Mouse (Mus musculus) ES-E14 (cell line): ENCODE results near the gene Rit1. TPM values are rescaled to one million over a fixed set of nuclear protein-coding genes. Genes with fewer than 3 reads are reported as not detected.

Experiments
- DNase-seq: peaks from one replicate; pipeline ENCODE4 v3.0.0-alpha.2; 2013; ENCODE audit warnings: low read depth, low spot score
- H3K27ac ChIP-seq: 2 replicates; pipeline ENCODE4 v1.5.1; 2012; ENCODE audit warnings: low read depth, mild to moderate bottlenecking, low read length, moderate library complexity, mixed read lengths; ENCODE audit not compliant: poor library complexity, insufficient read depth, severe bottlenecking
- H3K36me3 ChIP-seq: 2 replicates; pipeline ENCODE4 v1.6.1; 2012; ENCODE audit warnings: mild to moderate bottlenecking, low read length, moderate library complexity, mixed read lengths; ENCODE audit not compliant: control insufficient read depth, poor library complexity, insufficient read depth, severe bottlenecking
- H3K4me1 ChIP-seq, 2 experiments: fragments of 150-350 bp in 1 of 2; sonication (generic) in 1 of 2; 2 replicates each; pipeline ENCODE4 v1.6.1; 2012; ENCODE audit warnings: low read length in 2 of 2, mild to moderate bottlenecking in 1 of 2, mixed read lengths in 1 of 2; ENCODE audit not compliant: control insufficient read depth in 2 of 2, insufficient read depth in 2 of 2, poor library complexity in 1 of 2
- H3K4me3 ChIP-seq, 2 experiments: fragments of 150-350 bp in 1 of 2; sonication (generic) in 1 of 2; 2 replicates each; pipeline ENCODE4 v1.5.1; 2012; ENCODE audit warnings: low read length in 2 of 2, low read depth in 1 of 2, mild to moderate bottlenecking in 1 of 2, mixed read lengths in 1 of 2; ENCODE audit not compliant: insufficient read depth in 1 of 2, poor library complexity in 1 of 2, severe bottlenecking in 1 of 2
- H3K9ac ChIP-seq: 2 replicates; pipeline ENCODE4 v1.6.1; 2012; ENCODE audit warnings: low read depth, mild to moderate bottlenecking, low read length, mixed read lengths; ENCODE audit not compliant: poor library complexity, insufficient read depth, severe bottlenecking
- H3K9me3 ChIP-seq: fragments of 150-350 bp; sonication (generic); 2 replicates; pipeline ENCODE4 v1.6.1; 2012; ENCODE audit warnings: low read depth, mild to moderate bottlenecking, low read length; ENCODE audit not compliant: control insufficient read depth, insufficient read depth
- CHD2 ChIP-seq: IDR thresholded peaks from 2 replicates; pipeline ENCODE4 v1.6.1; 2014; ENCODE audit warnings: mild to moderate bottlenecking, low read depth, low read length, inconsistent platforms
- HCFC1 ChIP-seq: IDR thresholded peaks from 2 replicates; pipeline ENCODE4 v1.6.1; 2012; ENCODE audit warnings: low read length, inconsistent platforms, borderline replicate concordance; ENCODE audit not compliant: insufficient read depth
- MAFK ChIP-seq: IDR thresholded peaks from 2 replicates; pipeline ENCODE4 v1.6.1; 2014; ENCODE audit warnings: mild to moderate bottlenecking, low read depth, low read length, inconsistent platforms; ENCODE audit not compliant: insufficient read depth
- ZC3H11A ChIP-seq: IDR thresholded peaks from 2 replicates; pipeline ENCODE4 v1.6.1; 2012; ENCODE audit warnings: low read depth, mild to moderate bottlenecking, inconsistent platforms, low read length, borderline replicate concordance
- ZNF384 ChIP-seq: IDR thresholded peaks from 2 replicates; pipeline ENCODE4 v1.6.1; 2012; ENCODE audit warnings: low read depth, low read length, inconsistent platforms
- in situ Hi-C, 2 experiments: fragments of 600-800 bp; cut with MboI; formaldehyde crosslinking; loops; one replicate each; pipeline ENCODE4 v1.15.1; 2025; ENCODE audit warnings: low sequenced_read_pairs in 2 of 2, inconsistent platforms in 1 of 2; ENCODE audit not compliant: unreplicated experiment in 2 of 2
- total RNA-seq: library from RNA; depleted of rRNA; stranded (reverse); fragments of 300-350 nt; gene quantifications from 2 replicates; pipeline ENCODE4 v1.2.3, GENCODE M21; 2012

Rit1 gene
- total RNA-seq, 1 experiment = 18.3 TPM

DNA sequence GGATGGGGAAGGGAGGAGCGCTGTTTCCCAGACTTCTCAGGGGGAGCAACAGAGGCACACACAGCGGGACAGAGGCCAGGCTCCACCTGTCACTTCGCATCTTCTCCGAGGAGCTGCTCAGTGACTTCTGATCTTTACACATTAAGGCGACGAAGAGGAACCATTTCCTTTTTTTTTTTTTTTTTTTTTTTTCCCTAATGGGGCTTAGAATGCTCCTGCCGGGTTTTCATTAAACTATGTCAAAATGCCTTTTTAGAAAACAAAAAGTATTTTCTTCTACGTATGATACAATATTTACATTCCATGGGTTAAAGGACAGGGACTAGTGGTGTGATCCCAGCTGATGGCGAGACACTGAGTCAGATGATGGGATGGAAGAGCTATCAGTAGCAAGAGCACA lies 28.9 kb downstream of the Rit1 start:
- Histone ChIP-seq H3K9me3 (no peaks in the 10 kb centered on the region), H3K36me3 (0 out of 2 replicates have a peak, but pooled peaks cover 2% of the 10 kb centered on the region), H3K4me3 (no peak overlapping the region), H3K4me1 (peaks cover 0 to 2% of the 10 kb centered on the region in 2 experiments; a peak in 1 of 4 replicates), H3K9ac (no peak overlapping the region), H3K27ac (no peak overlapping the region; the same call in 1 of the 2 replicates)
- DNase-seq = no peak
- in situ Hi-C loops = no loop called here
- no peak for TF ChIP-seq ZNF384
- TF ChIP-seq ZC3H11A = no peak

- H3K9me3 ChIP-seq = no peaks in the 10 kb centered on the region
- no peak overlapping the region for H3K27ac ChIP-seq
- H3K4me3 ChIP-seq = no peak overlapping the region
- no peak overlapping the region for H3K9ac ChIP-seq
- TF ChIP-seq ZNF384 (peak; percentile 79), CHD2 (no peak), MAFK (no peak), HCFC1 (no peak), ZC3H11A (no peak)
- H3K36me3 ChIP-seq = 0 out of 2 replicates have a peak, but pooled peaks cover 2% of the 10 kb centered on the region
- in situ Hi-C loops = no loop called here
- peaks cover 0 to 2% of the 10 kb centered on the region in 2 experiments; a peak in 1 of 4 replicates for H3K4me1 ChIP-seq
- no peak for DNase-seq
Measured at GRCm38 (mm10) chr3:88746139-88746870, 29.7 kb downstream of the Rit1 start.

GRCm38 (mm10) chr3:88746871-88747231 lies 30.2 kb downstream of the Rit1 start:
- Histone ChIP-seq H3K4me1 (peaks cover 0 to 2% of the 10 kb centered on the region in 2 experiments; a peak in 1 of 4 replicates), H3K4me3 (no peak overlapping the region), H3K27ac (no peak overlapping the region), H3K9me3 (no peaks in the 10 kb centered on the region), H3K36me3 (0 out of 2 replicates have a peak, but pooled peaks cover 2% of the 10 kb centered on the region), H3K9ac (no peak overlapping the region)
- in situ Hi-C loops = no loop called here
- DNase-seq = no peak
- no peak for TF ChIP-seq HCFC1
- no peak for TF ChIP-seq CHD2
- no peak for TF ChIP-seq MAFK
- no peak for TF ChIP-seq ZNF384
- no peak for TF ChIP-seq ZC3H11A

- H3K36me3 ChIP-seq = no peaks in the 10 kb centered on the region
- in situ Hi-C loops = no loop called here
- H3K4me1 ChIP-seq = peaks cover 2 to 3% of the 10 kb centered on the region in 2 experiments; a peak in 2 of 4 replicates
Measured at GRCm38 (mm10) chr3:88754283-88754682, 37.6 kb downstream of the Rit1 start.

More at GRCm38 (mm10) chr3:88754283-88754682, 37.6 kb downstream of the Rit1 start:
- no peak overlapping the region for H3K9ac ChIP-seq
- TF ChIP-seq MAFK (no peak), HCFC1 (no peak), CHD2 (no peak), ZC3H11A (no peak; the same call in 1 of the 2 replicates), ZNF384 (no peak)
- no peak overlapping the region for H3K4me3 ChIP-seq
- H3K9me3 ChIP-seq = no peaks in the 10 kb centered on the region
- DNase-seq = no peak
- H3K27ac ChIP-seq = no peak overlapping the region
